Mouse (Mus musculus) cortical plate, adult 2 months (tissue): ENCODE results near the gene Eepd1. TPM values are rescaled to one million over a fixed set of nuclear protein-coding genes. Genes with fewer than 3 reads are reported as not detected.

Experiments
- H3K27ac ChIP-seq: fragments of 200-500 bp; 2 replicates; pipeline ENCODE4 v1.5.1; 2012; ENCODE audit warnings: low read length, control low read depth, inconsistent platforms; ENCODE audit not compliant: insufficient read depth
- H3K4me1 ChIP-seq: fragments of 200-500 bp; 2 replicates; pipeline ENCODE4 v1.6.1; 2011; ENCODE audit warnings: low read length; ENCODE audit not compliant: control insufficient read depth, insufficient read depth
- H3K4me3 ChIP-seq: fragments of 200-500 bp; 2 replicates; pipeline ENCODE4 v1.5.1; 2011; ENCODE audit warnings: mild to moderate bottlenecking, low read length, control low read depth; ENCODE audit not compliant: insufficient read depth
- CTCF ChIP-seq: fragments of 200-500 bp; IDR thresholded peaks from 2 replicates; pipeline ENCODE4 v1.5.1; 2011; ENCODE audit warnings: mild to moderate bottlenecking, control low read depth, low read length; ENCODE audit not compliant: insufficient read depth; ENCODE audit errors: extremely low read depth
- POLR2A ChIP-seq: fragments of 200-500 bp; IDR thresholded peaks from 2 replicates; pipeline ENCODE4 v1.6.1; 2011; ENCODE audit warnings: mild to moderate bottlenecking, low read length, control low read depth; ENCODE audit not compliant: insufficient read depth; ENCODE audit errors: extremely low read depth
- polyA plus RNA-seq: library from polyadenylated mRNA; depleted of rRNA; stranded (reverse); fragments of >200 nt; gene quantifications from 2 replicates; pipeline ENCODE4 v1.2.3, GENCODE M21; 2012

Gene Eepd1
- polyA plus RNA-seq, 1 experiment = 14.2 TPM

DNA sequence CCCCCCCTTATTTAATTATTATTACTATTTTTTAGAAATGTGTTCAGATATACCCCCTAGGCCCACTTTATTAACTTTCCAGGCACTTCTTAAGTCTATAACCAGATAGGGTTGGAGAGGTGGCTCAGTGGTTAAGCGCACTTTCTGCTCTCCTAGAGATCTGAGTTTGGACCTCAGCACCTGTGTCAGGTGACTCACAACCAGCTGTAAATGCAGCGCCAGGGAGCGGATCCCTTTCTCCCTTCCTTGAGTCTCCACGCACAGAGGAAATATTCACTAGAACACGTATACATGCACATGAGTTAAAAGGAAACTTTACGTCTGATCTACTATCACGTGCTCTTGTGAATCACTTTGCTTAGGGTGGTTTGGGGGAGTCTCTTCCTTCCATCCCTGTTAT lies 88.7 kb downstream of the Eepd1 start:
- Histone ChIP-seq H3K27ac (no peak overlapping the region), H3K4me3 (no peak overlapping the region), H3K4me1 (peaks cover 11% of the 10 kb centered on the region)
- no peak for TF ChIP-seq CTCF
- no peak for TF ChIP-seq POLR2A

DNA sequence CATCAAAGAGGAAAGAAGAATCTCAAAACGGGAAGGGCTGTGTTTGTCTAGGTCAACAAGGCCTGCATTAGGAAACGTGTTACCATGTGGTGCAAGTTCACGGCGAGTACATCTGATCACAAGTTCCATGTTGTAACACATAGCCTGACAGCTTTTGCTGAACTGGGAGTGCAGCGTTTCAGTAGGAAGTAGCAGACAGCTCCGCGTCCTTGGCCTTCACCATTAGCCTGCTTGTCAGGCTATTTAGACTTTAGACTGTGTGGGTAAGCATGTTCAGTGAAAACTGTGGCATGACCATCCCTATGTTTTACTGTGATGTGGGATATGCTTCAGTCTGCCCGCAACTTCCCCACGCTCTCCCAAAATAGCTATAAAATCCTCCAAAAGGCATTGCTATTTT lies 89.1 kb downstream of the Eepd1 start:
- TF ChIP-seq POLR2A = no peak
- no peak for TF ChIP-seq CTCF
- Histone ChIP-seq H3K27ac (no peak overlapping the region), H3K4me3 (no peak overlapping the region), H3K4me1 (peaks cover 11% of the 10 kb centered on the region)

- H3K4me1 ChIP-seq = peaks cover 11% of the 10 kb centered on the region
- no peak for TF ChIP-seq POLR2A
- TF ChIP-seq CTCF = no peak
- H3K27ac ChIP-seq = peak overlapping the region; percentile 4; the same call in 1 of the 2 replicates
- no peak overlapping the region for H3K4me3 ChIP-seq
Measured at GRCm38 (mm10) chr9:25571381-25571780, 90.0 kb downstream of the Eepd1 start.

- TF ChIP-seq CTCF (no peak), POLR2A (no peak)
- Histone ChIP-seq H3K4me3 (no peak overlapping the region), H3K4me1 (peaks cover 11% of the 10 kb centered on the region), H3K27ac (no peak overlapping the region)
Measured at GRCm38 (mm10) chr9:25573753-25574152, 92.4 kb downstream of the Eepd1 start.

DNA sequence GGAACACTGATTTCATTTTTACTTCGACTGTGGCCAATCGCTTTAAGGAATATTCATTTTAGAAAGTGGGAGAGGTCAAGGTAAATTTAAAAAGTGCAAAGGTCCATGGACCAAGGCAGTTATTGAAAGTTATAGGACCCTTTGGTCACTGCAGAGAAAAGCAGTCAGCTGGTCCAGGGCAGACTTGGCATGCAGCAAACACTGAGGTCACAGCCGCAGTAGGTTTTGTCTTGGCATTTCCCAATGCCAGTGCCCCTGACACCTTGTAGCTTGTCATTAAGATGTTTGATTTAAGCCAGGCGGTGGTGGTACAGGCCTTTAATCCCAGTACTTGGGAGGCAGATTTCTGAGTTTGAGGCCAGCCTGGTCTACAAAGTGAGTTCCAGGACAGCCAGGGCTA lies 92.8 kb downstream of the Eepd1 start:
- no peak overlapping the region for H3K27ac ChIP-seq
- TF ChIP-seq CTCF (no peak), POLR2A (no peak)
- H3K4me1 ChIP-seq = peaks cover 11% of the 10 kb centered on the region
- no peak overlapping the region for H3K4me3 ChIP-seq

- TF ChIP-seq POLR2A (no peak), CTCF (no peak)
- H3K4me3 ChIP-seq = no peak overlapping the region
- no peak overlapping the region for H3K27ac ChIP-seq
- no peaks in the 10 kb centered on the region for H3K4me1 ChIP-seq
Measured at GRCm38 (mm10) chr9:25578674-25579596, 97.6 kb downstream of the Eepd1 start.

- Histone ChIP-seq H3K4me1 (peaks cover 2% of the 10 kb centered on the region; the same call in 1 of the 2 replicates), H3K27ac (no peak overlapping the region), H3K4me3 (no peak overlapping the region)
- TF ChIP-seq POLR2A (no peak), CTCF (no peak)
Measured at GRCm38 (mm10) chr9:25583621-25584020, 102.3 kb downstream of the Eepd1 start.

DNA sequence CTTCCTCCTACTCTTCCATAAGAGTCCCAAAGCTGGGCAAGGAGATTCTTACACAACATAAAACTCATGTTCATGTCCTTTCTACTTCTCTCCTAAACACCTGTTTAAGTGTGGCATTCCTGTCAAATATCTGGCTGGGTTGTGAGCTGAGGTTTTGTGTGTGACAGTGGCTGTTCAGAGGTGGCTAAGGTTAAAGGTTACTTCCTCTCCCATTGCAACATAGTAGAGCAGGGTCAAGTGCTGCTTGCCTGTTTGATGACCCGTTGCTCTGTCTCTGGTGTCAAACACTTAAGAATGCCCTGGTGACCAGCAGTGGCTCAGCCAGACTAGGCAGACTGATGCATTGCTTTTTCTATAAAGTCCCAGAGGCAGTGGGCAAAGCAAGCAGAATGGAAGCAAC lies 104.3 kb downstream of the Eepd1 start:
- Histone ChIP-seq H3K4me3 (no peak overlapping the region), H3K4me1 (peaks cover 2% of the 10 kb centered on the region; the same call in 1 of the 2 replicates), H3K27ac (no peak overlapping the region)
- TF ChIP-seq CTCF (no peak), POLR2A (no peak)

DNA sequence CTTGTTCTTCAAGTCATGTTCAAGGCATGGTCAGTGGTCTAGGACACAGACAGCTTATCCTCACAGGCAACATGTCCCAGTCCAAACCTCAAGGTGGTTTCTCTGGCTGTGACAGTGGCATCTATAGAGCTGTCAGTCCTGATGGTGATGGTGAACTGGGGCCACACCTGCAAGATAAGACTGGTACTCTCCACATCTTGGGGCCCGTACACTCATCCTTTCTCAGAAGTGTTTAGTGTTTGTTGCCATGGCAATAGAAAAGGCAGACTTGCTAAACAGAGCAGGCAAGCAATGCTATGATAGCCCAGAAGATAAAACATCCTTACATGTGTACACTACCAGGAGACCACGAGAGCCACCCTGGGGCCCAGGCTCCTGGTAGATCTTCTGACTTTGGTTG lies 107.2 kb downstream of the Eepd1 start:
- H3K27ac ChIP-seq = no peak overlapping the region
- H3K4me3 ChIP-seq = no peak overlapping the region
- peaks cover 4% of the 10 kb centered on the region; the same call in 1 of the 2 replicates for H3K4me1 ChIP-seq
- TF ChIP-seq POLR2A (no peak), CTCF (no peak)

DNA sequence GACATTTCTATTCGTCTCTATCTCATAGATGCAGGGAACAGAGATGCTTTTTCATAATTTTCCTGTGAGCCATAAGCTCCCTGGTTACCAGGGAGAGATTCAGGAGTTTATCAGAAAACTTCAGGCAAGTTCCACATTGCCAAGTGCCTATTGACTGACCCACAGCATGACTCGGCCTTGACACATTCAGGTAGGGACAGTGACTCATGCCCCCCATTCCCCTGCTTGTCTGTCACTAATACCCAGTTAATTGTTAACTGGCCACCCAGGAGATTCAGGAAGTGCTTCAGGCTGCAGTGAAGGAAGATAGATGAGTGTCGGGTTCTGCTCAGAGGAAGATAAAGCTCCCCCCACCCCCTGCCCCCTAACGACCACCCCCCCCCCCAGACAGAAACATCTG lies 109.4 kb downstream of the Eepd1 start:
- Histone ChIP-seq H3K4me1 (peaks cover 4% of the 10 kb centered on the region; the same call in 1 of the 2 replicates), H3K4me3 (no peak overlapping the region), H3K27ac (no peak overlapping the region)
- no peak for TF ChIP-seq CTCF
- no peak for TF ChIP-seq POLR2A
